Mouse (Mus musculus) spleen, adult 2 months (tissue): ENCODE results near the gene Clec4a2. TPM values are rescaled to one million over a fixed set of nuclear protein-coding genes. Genes with fewer than 3 reads are reported as not detected.
"Not testable (repeated sequence)": the region's sequence is repeated elsewhere in the genome, so short reads cannot be mapped to it uniquely, and the experiment has no call there.

Experiments
- DNase-seq, 2 experiments: peaks; one replicate each; pipeline versions ENCODE4 v3.0.0 to v3.0.0-alpha.2; 2012 to 2021; ENCODE audit warnings: low spot score in 2 of 2, low read depth in 1 of 2
- H3K27ac ChIP-seq: fragments of 200-500 bp; 2 replicates; pipeline ENCODE4 v1.5.1; 2012; ENCODE audit warnings: low read length, inconsistent platforms; ENCODE audit not compliant: insufficient read depth
- H3K27me3 ChIP-seq: fragments of 200-500 bp; 2 replicates; pipeline ENCODE4 v1.6.1; 2012; ENCODE audit warnings: mild to moderate bottlenecking, moderate library complexity, low read length, inconsistent platforms; ENCODE audit not compliant: control insufficient read depth, insufficient read depth
- H3K36me3 ChIP-seq: fragments of 200-500 bp; 2 replicates; pipeline ENCODE4 v1.6.1; 2012; ENCODE audit warnings: mild to moderate bottlenecking, low read length, inconsistent platforms; ENCODE audit not compliant: control insufficient read depth, insufficient read depth
- H3K4me1 ChIP-seq: fragments of 200-500 bp; 2 replicates; pipeline ENCODE4 v1.6.1; 2011; ENCODE audit warnings: inconsistent platforms; ENCODE audit not compliant: control insufficient read depth, insufficient read depth, insufficient read length
- H3K4me3 ChIP-seq: fragments of 200-500 bp; 2 replicates; pipeline ENCODE4 v1.5.1; 2011; ENCODE audit warnings: mild to moderate bottlenecking, inconsistent platforms; ENCODE audit not compliant: insufficient read depth, insufficient read length; ENCODE audit errors: extremely low read depth
- CTCF ChIP-seq: fragments of 200-500 bp; IDR thresholded peaks from 2 replicates; pipeline ENCODE4 v1.5.1; 2011; ENCODE audit warnings: mild to moderate bottlenecking, inconsistent platforms; ENCODE audit not compliant: insufficient read depth, insufficient read length, insufficient replicate concordance; ENCODE audit errors: extremely low read depth
- POLR2A ChIP-seq: fragments of 200-500 bp; IDR thresholded peaks from 2 replicates; pipeline ENCODE4 v1.6.1; 2011; ENCODE audit warnings: low read depth, low read length, inconsistent platforms
- WGBS: fragments of 180-500 bp; shearing (Covaris S2); methylation state at CpG from one replicate; pipeline ENCODE4 v1.1.7; 2018; 5-methylcytosine and 5-hydroxymethylcytosine counted together
- polyA plus RNA-seq: library from polyadenylated mRNA; depleted of rRNA; stranded (reverse); fragments of >200 nt; gene quantifications from 2 replicates; pipeline ENCODE4 v1.2.3, GENCODE M21; 2012; rRNA removed

Clec4a2 gene
- polyA plus RNA-seq, 1 experiment: 5.9 TPM

- WGBS: 85% methylated on average over 4 of the region's 4 CpGs
- no peaks in the 10 kb centered on the region for H3K4me1 ChIP-seq
- TF ChIP-seq POLR2A (no peak), CTCF (no peak)
- H3K4me3 ChIP-seq: no peak within 1 kb of the TSS
- no peak for DNase-seq
- no peaks in the 10 kb centered on the region for H3K36me3 ChIP-seq
- H3K27ac ChIP-seq: no peak within 1 kb of the TSS
- no peaks in the 10 kb centered on the region for H3K27me3 ChIP-seq
Observed at GRCm38 (mm10) chr6:123172593-123172992, 66.4 kb downstream of the Clec4a2 start, which contains the start of gene Clec4b2. Gene Clec4b2 (plus strand): TSS chr6:123172893.

- 76% methylated on average over 1 of the region's 1 CpGs for WGBS
- no peak overlapping the region for H3K27ac ChIP-seq
- DNase-seq: no peak
- H3K27me3 ChIP-seq: no peaks in the 10 kb centered on the region
- TF ChIP-seq CTCF: no peak
- H3K4me1 ChIP-seq: no peaks in the 10 kb centered on the region
- H3K4me3 ChIP-seq: no peak overlapping the region
- no peaks in the 10 kb centered on the region for H3K36me3 ChIP-seq
Observed at GRCm38 (mm10) chr6:123175549-123175948, 69.3 kb downstream of the Clec4a2 start.

- 38% methylated on average over 2 of the region's 2 CpGs for WGBS
- not testable (repeated sequence) for H3K4me1 ChIP-seq, H3K27me3 ChIP-seq, DNase-seq, H3K4me3 ChIP-seq, H3K36me3 ChIP-seq, H3K27ac ChIP-seq
Observed at GRCm38 (mm10) chr6:123184862-123185261, 78.6 kb downstream of the Clec4a2 start.

Other genes starting within 250 kb of the Clec4a2 start
- gene Necap1, start 232.0 kb upstream of the Clec4a2 start, polyA plus RNA-seq: 7.1 and 7.4 TPM in 2 replicates
- gene Clec4a1, start 184.6 kb upstream of the Clec4a2 start, polyA plus RNA-seq: 6.8 and 9.3 TPM in 2 replicates
- 2.7 and 3.5 TPM in 2 replicates for gene Clec4a3, start 153.9 kb upstream of the Clec4a2 start, polyA plus RNA-seq
- gene Clec4a4, start 116.1 kb upstream of the Clec4a2 start, polyA plus RNA-seq: 0.66 and 0.81 TPM in 2 replicates
- 1.3 and 2.2 TPM in 2 replicates for gene Clec4b1, start 56.5 kb upstream of the Clec4a2 start, polyA plus RNA-seq
- 0.12 and 0.36 TPM in 2 replicates for gene Clec4b2, start 66.5 kb downstream of the Clec4a2 start, polyA plus RNA-seq
- 10.5 and 18.2 TPM in 2 replicates for gene Clec4n, start 123.4 kb downstream of the Clec4a2 start, polyA plus RNA-seq
- gene Clec4d, start 155.7 kb downstream of the Clec4a2 start, polyA plus RNA-seq: 0.88 and 1.0 TPM in 2 replicates
- 0.23 and 0.33 TPM in 2 replicates for gene Clec4e, start 183.4 kb downstream of the Clec4a2 start, polyA plus RNA-seq
- gene Vmn2r19, start 201.9 kb downstream of the Clec4a2 start, polyA plus RNA-seq: not detected in 2 replicates